Mouse (Mus musculus): ENCODE measurements around the gene Hspa4l.

Hspa4l gene

GRCm38 (mm10) chr3:40845521-40845920 is 101.2 kb downstream of the Hspa4l start:
- DNase-seq = peak; percentile 3

Data from right cerebral cortex, adult 18-20 months (tissue).